Mouse (Mus musculus) neutrophil, adult 65 days (primary cell): ENCODE measurements around the gene Ssxb1. TPM values are rescaled to one million over a fixed set of nuclear protein-coding genes. Genes with fewer than 3 reads are reported as not detected.

Experiments used
- total RNA-seq: library from RNA; stranded (reverse); gene quantifications from 2 replicates; pipeline ENCODE4 v1.2.4, GENCODE M21; 2023

Gene Ssxb1
- total RNA-seq = not detected in 2 replicates

GRCm38 (mm10) chrX:8413005-8413404 lies at the start of gene Ssxb1:
TSS of gene Ssxb1 (plus strand) at chrX:8413305.

DNA sequence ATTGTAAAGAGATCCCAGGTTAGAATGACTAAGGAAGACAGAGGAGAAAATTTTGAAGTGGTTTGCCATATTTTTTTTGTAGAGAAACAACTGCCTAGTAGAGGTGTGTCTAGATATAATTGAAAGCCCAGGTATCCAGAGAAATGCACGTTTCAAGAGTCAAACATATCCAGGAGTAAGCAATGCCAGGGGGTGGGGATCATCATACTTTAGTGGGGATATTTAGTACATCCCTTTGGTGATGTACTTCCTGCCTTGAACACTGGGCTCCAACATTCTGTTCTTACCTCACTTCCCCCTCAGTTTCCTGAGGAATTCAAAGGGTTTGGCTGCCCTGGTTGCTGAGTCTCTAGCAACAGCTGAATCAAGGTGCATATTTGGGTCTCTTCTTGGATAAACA lies 46.4 kb upstream of the Ssxb1 start, which contains the start of gene Ssxb9:
Gene Ssxb9 (plus strand): TSS at position 301 of the 400 bp plus-strand sequence.

DNA sequence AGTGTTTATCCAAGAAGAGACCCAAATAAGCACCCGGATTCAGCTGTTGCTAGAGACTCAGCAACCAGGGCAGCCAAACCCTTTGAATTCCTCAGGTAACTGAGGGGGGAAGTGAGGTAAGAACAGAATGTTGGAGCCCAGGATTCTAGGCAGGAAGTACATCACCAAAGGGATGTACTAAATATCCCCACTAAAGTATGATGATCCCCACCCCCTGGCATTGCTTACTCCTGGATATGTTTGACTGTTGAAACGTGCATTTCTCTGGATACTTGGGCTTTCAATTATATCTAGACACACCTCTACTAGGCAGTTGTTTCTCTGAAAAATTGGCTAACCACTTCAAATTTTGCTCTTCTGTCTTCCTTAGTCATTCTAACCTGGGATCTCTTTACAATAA lies 48.5 kb downstream of the Ssxb1 start, which contains the start of gene Ssxb2:
Gene Ssxb2 (minus strand): TSS at position 101 of the 400 bp plus-strand sequence.

Other genes with a start within 250 kb of the Ssxb1 start
- 11.0 and 12.5 TPM in 2 replicates for gene Tbc1d25, start 237.1 kb upstream of the Ssxb1 start, total RNA-seq
- 36.6 and 52.5 TPM in 2 replicates for gene Ebp, start 219.8 kb upstream of the Ssxb1 start, total RNA-seq
- gene Porcn, start 206.8 kb upstream of the Ssxb1 start, total RNA-seq = not detected in 2 replicates
- gene Ftsj1, start 160.9 kb upstream of the Ssxb1 start, total RNA-seq = 10.7 and 14.4 TPM in 2 replicates
- 0.22 and 1.1 TPM in 2 replicates for gene Slc38a5, start 142.2 kb upstream of the Ssxb1 start, total RNA-seq
- gene Ssxb10, start 85.9 kb upstream of the Ssxb1 start, total RNA-seq = not detected in 2 replicates
- not detected in 2 replicates for gene Ssxb9, start 46.3 kb upstream of the Ssxb1 start, total RNA-seq
- gene Ssxb2, start 48.4 kb downstream of the Ssxb1 start, total RNA-seq = not detected in 2 replicates
- not detected in 2 replicates for gene Gm14459, start 111.6 kb downstream of the Ssxb1 start, total RNA-seq
- gene Ssxb6, start 134.9 kb downstream of the Ssxb1 start, total RNA-seq = not detected in 2 replicates
- not detected in 2 replicates for gene Ssxb3, start 178.5 kb downstream of the Ssxb1 start, total RNA-seq